Mouse (Mus musculus) cerebellum, adult 8-10 months (tissue): ENCODE data around the gene Rgr.

Experiments used
- DNase-seq: peaks from one replicate; pipeline ENCODE4 v3.0.0; 2022

Rgr gene

GRCm38 (mm10) chr14:36989784-36990183 lies 59.0 kb downstream of the Rgr start:
- no peak for DNase-seq

GRCm38 (mm10) chr14:36985693-36986092 lies 63.1 kb downstream of the Rgr start:
- DNase-seq: no peak
